Mouse (Mus musculus) ovary, postnatal 10 days (tissue): ENCODE measurements around the gene Peli2.

Source experiments
- DNase-seq: peaks from one replicate; pipeline ENCODE4 v3.0.0; 2022; ENCODE audit warnings: low spot score

Peli2 gene

GRCm38 (mm10) chr14:48190946-48191345 is 70.3 kb downstream of the Peli2 start:
- no peak for DNase-seq

DNA sequence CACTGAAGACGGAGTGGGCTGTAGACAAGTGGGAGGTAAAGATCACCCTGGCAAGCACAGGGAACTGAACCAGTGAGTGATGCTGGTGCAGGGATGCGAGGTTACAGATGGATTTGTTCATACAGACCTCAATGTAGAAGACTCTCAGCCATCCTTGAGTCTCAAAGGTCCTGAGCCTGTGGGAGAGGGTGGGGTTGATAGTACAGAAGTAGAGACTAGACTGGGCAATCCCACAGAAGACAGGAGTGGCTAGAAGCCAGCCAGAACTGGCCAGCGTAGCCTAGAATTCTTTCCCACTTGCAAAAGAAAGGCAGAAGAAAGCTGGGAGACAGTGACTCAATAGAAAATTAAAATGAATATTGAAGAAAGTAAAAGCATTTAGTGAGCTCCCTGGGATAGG is 71.3 kb downstream of the Peli2 start:
- no peak for DNase-seq

- DNase-seq: no peak
These were observed 76.2 kb downstream of the Peli2 start for GRCm38 (mm10) chr14:48196804-48197203.

- DNase-seq: no peak
These were observed 76.7 kb downstream of the Peli2 start for GRCm38 (mm10) chr14:48197287-48197686.

GRCm38 (mm10) chr14:48198190-48198954 is 77.7 kb downstream of the Peli2 start:
- DNase-seq: no peak

- DNase-seq: no peak
These were observed 78.3 kb downstream of the Peli2 start for GRCm38 (mm10) chr14:48198957-48199356.

DNA sequence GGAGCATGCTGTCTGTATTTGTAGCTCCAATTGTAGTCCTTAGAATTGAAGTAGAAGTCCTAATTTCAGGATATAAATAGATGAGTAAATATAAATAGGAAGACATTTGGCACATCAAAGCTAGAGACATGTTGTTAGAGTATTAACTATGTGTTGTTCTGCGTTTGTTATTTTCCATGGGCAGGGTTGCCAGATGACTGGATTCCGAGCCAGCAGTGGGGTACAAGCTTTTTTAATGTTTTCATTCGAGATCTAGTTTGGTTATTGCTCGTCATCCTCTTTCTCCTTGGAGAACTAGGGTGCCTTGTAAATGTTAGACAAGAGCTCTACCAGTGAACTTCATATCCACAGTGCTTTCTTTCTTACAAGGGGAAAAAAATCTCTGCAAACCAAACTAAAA is 78.9 kb downstream of the Peli2 start:
- DNase-seq: no peak

GRCm38 (mm10) chr14:48200291-48200690 is 79.7 kb downstream of the Peli2 start:
- no peak for DNase-seq

- no peak for DNase-seq
These were observed 80.2 kb downstream of the Peli2 start for GRCm38 (mm10) chr14:48200788-48201187.

GRCm38 (mm10) chr14:48201403-48201802 is 80.8 kb downstream of the Peli2 start:
- no peak for DNase-seq

- DNase-seq: no peak
These were observed 81.7 kb downstream of the Peli2 start for GRCm38 (mm10) chr14:48202096-48203036.

GRCm38 (mm10) chr14:48205044-48205443 is 84.4 kb downstream of the Peli2 start:
- DNase-seq: no peak

GRCm38 (mm10) chr14:48205635-48206034 is 85.0 kb downstream of the Peli2 start:
- DNase-seq: no peak

GRCm38 (mm10) chr14:48207119-48207518 is 86.5 kb downstream of the Peli2 start:
- no peak for DNase-seq

DNA sequence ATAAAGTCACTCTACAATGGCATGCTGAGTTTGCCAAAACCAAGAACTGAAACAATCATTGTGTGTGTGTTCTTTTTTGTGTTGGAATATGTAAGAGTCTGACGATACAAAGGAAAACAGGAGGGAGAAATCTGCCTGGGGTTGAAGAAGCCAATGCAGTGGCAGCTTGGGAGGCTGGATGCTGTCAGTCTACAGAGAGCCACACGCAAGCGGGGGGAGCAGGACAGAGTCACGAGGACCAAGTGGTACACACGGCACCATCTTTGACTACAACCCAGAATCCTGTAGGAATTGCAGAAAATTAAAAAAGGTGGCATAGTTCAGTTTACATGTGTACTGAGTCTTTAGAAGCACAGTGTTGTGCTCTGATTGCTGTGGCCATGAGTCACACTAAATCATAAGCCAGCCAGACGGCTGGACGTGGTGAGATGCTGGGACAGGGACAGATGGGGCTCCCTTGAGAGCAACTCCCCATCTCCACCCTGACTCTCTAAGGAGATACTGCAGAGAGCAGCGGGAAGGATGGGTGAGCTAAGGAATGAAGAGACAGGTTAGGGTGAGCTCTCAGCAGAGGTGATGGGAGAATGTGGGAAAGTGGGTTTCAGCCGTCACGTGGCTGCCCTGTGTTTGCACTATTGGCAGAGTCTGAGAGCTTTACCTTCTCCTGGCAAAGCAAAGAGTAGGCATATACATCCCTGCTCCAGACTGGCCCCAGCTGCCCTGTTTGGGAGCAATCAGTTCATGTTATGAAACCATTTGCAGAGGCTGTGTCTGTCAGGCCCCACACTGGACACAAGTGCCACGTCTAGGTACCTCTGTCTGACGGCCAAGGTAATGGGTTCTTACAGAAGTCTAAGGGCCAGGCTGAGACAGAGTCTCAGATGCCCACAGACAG is 87.4 kb downstream of the Peli2 start:
- no peak for DNase-seq

DNA sequence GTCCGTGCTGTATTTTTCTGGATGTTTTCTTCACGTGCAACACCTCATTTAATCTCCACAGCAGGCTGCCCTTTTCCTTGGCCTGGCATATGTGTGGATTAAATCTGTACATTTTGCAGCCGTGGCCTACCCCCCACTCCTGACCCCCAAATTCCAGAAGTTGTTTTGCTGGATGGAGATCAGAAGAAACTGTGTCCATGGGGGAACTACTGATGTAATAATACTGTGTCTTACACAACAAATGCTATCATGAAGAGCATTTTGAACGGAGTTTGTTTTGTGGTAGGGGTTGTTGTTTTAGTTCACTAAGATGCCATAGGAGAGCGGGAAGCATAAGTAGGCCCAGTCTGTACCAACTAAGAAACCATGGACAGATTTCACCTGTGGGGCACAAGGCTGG is 88.8 kb downstream of the Peli2 start:
- no peak for DNase-seq

GRCm38 (mm10) chr14:48210089-48210488 is 89.5 kb downstream of the Peli2 start:
- DNase-seq: no peak

- no peak for DNase-seq
These were observed 90.9 kb downstream of the Peli2 start for GRCm38 (mm10) chr14:48211526-48211925.

GRCm38 (mm10) chr14:48212839-48213238 is 92.2 kb downstream of the Peli2 start:
- no peak for DNase-seq

GRCm38 (mm10) chr14:48213593-48213992 is 93.0 kb downstream of the Peli2 start:
- no peak for DNase-seq

- no peak for DNase-seq
These were observed 101.4 kb downstream of the Peli2 start for GRCm38 (mm10) chr14:48222051-48222450.

DNA sequence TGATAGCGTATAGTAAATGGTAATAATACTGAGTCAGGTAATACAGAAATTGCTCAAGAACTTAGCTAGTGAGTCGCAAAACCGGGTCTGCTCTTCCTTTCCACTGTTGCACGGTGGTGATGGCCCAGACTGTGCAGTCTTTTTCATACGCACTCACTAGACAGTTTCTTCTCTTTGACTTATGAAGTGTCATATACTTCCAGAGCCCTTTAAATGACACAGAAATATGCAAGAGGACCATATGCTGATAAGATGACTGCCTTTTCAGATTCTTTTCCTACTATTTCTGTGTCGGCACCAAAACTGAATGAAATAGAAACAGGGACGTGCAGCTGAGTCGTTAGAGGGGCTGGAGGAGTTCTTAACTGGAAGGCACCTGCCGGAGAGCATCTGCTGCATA is 102.1 kb downstream of the Peli2 start:
- DNase-seq: no peak
